Mouse (Mus musculus) midbrain, embryonic 12.5 days (tissue): ENCODE data around the gene Znrf4. TPM values are rescaled to one million over a fixed set of nuclear protein-coding genes. Genes with fewer than 3 reads are reported as not detected.
A peak's percentile ranks its signal among the peaks of the same experiment; 100 is the strongest.
"Not testable (repeated sequence)": the region's sequence is repeated elsewhere in the genome, so short reads cannot be mapped to it uniquely, and the experiment has no call there.

Source experiments
- ATAC-seq: fragments of 200-750 bp; cut with Nextera tagmentation; 2 replicates; pipeline ENCODE4 v1.8.0; 2017; ENCODE audit warnings: low read depth, moderate TSS enrichment, moderate library complexity; ENCODE audit not compliant: low FRiP score
- H3K27ac ChIP-seq: fragments of 300-500 bp; sonication (generic); replicated peaks from 2 replicates; pipeline ENCODE4 v1.5.1; 2016; ENCODE audit warnings: mild to moderate bottlenecking
- H3K27me3 ChIP-seq: fragments of 300-500 bp; sonication (generic); 2 replicates; pipeline ENCODE4 v1.6.1; 2016; ENCODE audit warnings: mild to moderate bottlenecking
- H3K36me3 ChIP-seq: fragments of 300-500 bp; sonication (generic); 2 replicates; pipeline ENCODE4 v1.6.1; 2016
- H3K4me1 ChIP-seq: fragments of 300-500 bp; sonication (generic); 2 replicates; pipeline ENCODE4 v1.6.1; 2016
- H3K4me2 ChIP-seq: fragments of 300-500 bp; sonication (generic); replicated peaks from 2 replicates; pipeline ENCODE4 v1.6.1; 2016; ENCODE audit warnings: mild to moderate bottlenecking, moderate library complexity
- H3K4me3 ChIP-seq: fragments of 300-500 bp; sonication (generic); 2 replicates; pipeline ENCODE4 v1.5.1; 2016; ENCODE audit warnings: mild to moderate bottlenecking
- H3K9ac ChIP-seq: fragments of 300-500 bp; sonication (generic); replicated peaks from 2 replicates; pipeline ENCODE4 v1.6.1; 2016; ENCODE audit warnings: mild to moderate bottlenecking, moderate library complexity
- H3K9me3 ChIP-seq: fragments of 300-500 bp; sonication (generic); 2 replicates; pipeline ENCODE4 v1.6.1; 2016; ENCODE audit warnings: mild to moderate bottlenecking
- WGBS: fragments of 180-500 bp; shearing (Covaris S2); methylation state at CpG from one replicate; pipeline ENCODE4 v1.1.7; 2016; 5-methylcytosine and 5-hydroxymethylcytosine counted together
- polyA plus RNA-seq: library from polyadenylated mRNA; unstranded; fragments of >200 nt; fragmentation: Nextera tagmentation; extraction: Ambion mirVana; gene quantifications from 2 replicates; pipeline ENCODE4 v1.2.1, GENCODE M21; 2016

Znrf4 gene
- polyA plus RNA-seq, 1 experiment from 2014 or later: not detected

GRCm38 (mm10) chr17:56505401-56505800 lies 6.8 kb downstream of the Znrf4 start:
- Histone ChIP-seq H3K27me3 (peaks cover 23% of the 10 kb centered on the region), H3K4me2 (no peak overlapping the region), H3K9me3 (peaks cover 4% of the 10 kb centered on the region; the same call in 1 of the 2 replicates), H3K27ac (no peak overlapping the region), H3K4me1 (peaks cover 42% of the 10 kb centered on the region), H3K9ac (no peak overlapping the region), H3K36me3 (no peaks in the 10 kb centered on the region), H3K4me3 (no peak overlapping the region)
- 85% methylated on average over 10 of the region's 10 CpGs for WGBS
- ATAC-seq: no peak

DNA sequence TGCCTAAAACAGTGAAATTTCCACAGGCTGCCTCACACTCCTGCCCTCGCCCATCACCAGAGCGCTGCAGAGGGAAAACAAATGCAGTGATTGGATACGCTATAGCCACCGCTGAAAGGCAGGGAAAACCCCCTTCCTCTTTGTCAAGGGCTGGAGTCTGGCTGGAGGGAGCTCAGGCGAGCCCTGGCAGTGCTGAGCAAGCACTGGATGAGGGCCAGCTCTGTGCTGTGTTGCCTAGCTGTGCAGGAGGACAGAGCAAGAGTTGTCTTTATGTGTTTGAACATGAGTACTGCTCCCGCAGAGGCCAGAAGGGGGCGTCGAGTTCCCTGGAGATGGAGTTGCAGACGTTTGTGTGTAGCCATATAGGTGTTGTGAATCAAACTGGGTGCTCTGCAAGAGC lies 9.7 kb downstream of the Znrf4 start:
- H3K4me2 ChIP-seq: no peak overlapping the region
- no peaks in the 10 kb centered on the region for H3K36me3 ChIP-seq
- no peak overlapping the region for H3K9ac ChIP-seq
- H3K27me3 ChIP-seq: 0 out of 2 replicates have a peak, but pooled peaks cover 2% of the 10 kb centered on the region
- H3K4me1 ChIP-seq: peaks cover 25% of the 10 kb centered on the region
- H3K9me3 ChIP-seq: peaks cover 4% of the 10 kb centered on the region; the same call in 1 of the 2 replicates
- ATAC-seq: peak; percentile 47; the same call in 1 of the 2 replicates
- H3K4me3 ChIP-seq: no peak overlapping the region
- 32% methylated on average over 9 of the region's 9 CpGs for WGBS
- no peak overlapping the region; the same call in 1 of the 2 replicates for H3K27ac ChIP-seq

GRCm38 (mm10) chr17:56501635-56502400 lies 10.4 kb downstream of the Znrf4 start:
- H3K36me3 ChIP-seq, H3K9ac ChIP-seq, H3K4me3 ChIP-seq, H3K4me2 ChIP-seq, H3K27ac ChIP-seq, ATAC-seq, H3K27me3 ChIP-seq: not testable (repeated sequence)
- Histone ChIP-seq H3K4me1 (peaks cover 19% of the 10 kb centered on the region), H3K9me3 (peaks cover 10% of the 10 kb centered on the region; the same call in 1 of the 2 replicates)
- WGBS: 36% methylated on average over 2 of the region's 2 CpGs

GRCm38 (mm10) chr17:56499229-56499628 lies 13.0 kb downstream of the Znrf4 start:
- peaks cover 20% of the 10 kb centered on the region for H3K9me3 ChIP-seq
- no peak overlapping the region for H3K4me3 ChIP-seq
- WGBS: 72% methylated on average over 5 of the region's 5 CpGs
- no peak overlapping the region for H3K4me2 ChIP-seq
- no peak overlapping the region for H3K9ac ChIP-seq
- peaks cover 16% of the 10 kb centered on the region for H3K4me1 ChIP-seq
- no peak for ATAC-seq
- H3K27ac ChIP-seq: no peak overlapping the region
- peaks cover 6% of the 10 kb centered on the region; the same call in 1 of the 2 replicates for H3K27me3 ChIP-seq
- no peaks in the 10 kb centered on the region for H3K36me3 ChIP-seq

- Histone ChIP-seq H3K36me3 (no peaks in the 10 kb centered on the region), H3K27ac (no peak overlapping the region), H3K4me1 (peaks cover 12% of the 10 kb centered on the region), H3K4me3 (no peak overlapping the region), H3K4me2 (no peak overlapping the region), H3K9me3 (peaks cover 46% of the 10 kb centered on the region), H3K9ac (no peak overlapping the region), H3K27me3 (peaks cover 4% of the 10 kb centered on the region; the same call in 1 of the 2 replicates)
- no peak for ATAC-seq
- WGBS: 69% methylated on average over 2 of the region's 2 CpGs
These were observed 17.8 kb downstream of the Znrf4 start for GRCm38 (mm10) chr17:56494480-56494879.

- no peak overlapping the region for H3K9ac ChIP-seq
- no peak overlapping the region for H3K27ac ChIP-seq
- 80% methylated on average over 2 of the region's 2 CpGs for WGBS
- peaks cover 46% of the 10 kb centered on the region for H3K9me3 ChIP-seq
- H3K27me3 ChIP-seq: peaks cover 4% of the 10 kb centered on the region; the same call in 1 of the 2 replicates
- H3K4me1 ChIP-seq: peaks cover 8% of the 10 kb centered on the region; the same call in 1 of the 2 replicates
- no peak overlapping the region for H3K4me3 ChIP-seq
- no peak for ATAC-seq
- no peak overlapping the region for H3K4me2 ChIP-seq
- no peaks in the 10 kb centered on the region for H3K36me3 ChIP-seq
These were observed 18.4 kb downstream of the Znrf4 start for GRCm38 (mm10) chr17:56493841-56494240.

GRCm38 (mm10) chr17:56490438-56491152 lies 21.6 kb downstream of the Znrf4 start:
- Histone ChIP-seq H3K36me3 (no peaks in the 10 kb centered on the region), H3K27ac (no peak overlapping the region), H3K9ac (no peak overlapping the region), H3K9me3 (peaks cover 34% of the 10 kb centered on the region), H3K4me3 (no peak overlapping the region), H3K27me3 (no peaks in the 10 kb centered on the region), H3K4me2 (no peak overlapping the region), H3K4me1 (peaks cover 27% of the 10 kb centered on the region)
- 82% methylated on average over 7 of the region's 7 CpGs for WGBS
- ATAC-seq: no peak

DNA sequence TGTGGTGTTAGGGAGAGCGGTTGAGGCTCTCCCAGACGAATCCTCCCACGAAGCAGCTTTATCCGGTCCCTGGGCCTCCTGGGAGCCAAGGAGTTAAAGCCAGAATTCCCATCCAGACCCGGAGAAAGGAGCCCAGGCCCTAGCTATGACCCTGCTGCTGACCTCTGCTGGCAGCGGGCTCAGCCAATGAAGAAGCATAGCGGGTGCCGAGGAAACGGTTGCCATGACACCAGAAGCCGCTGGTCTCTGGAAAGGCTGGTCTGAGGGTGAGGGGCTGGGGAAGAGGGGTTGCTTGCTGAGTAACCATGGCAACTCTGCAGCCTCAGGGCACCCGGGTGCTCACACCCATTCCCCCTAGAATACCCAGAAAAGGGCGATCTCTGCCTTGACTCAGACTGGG lies 24.2 kb downstream of the Znrf4 start:
- H3K4me1 ChIP-seq: peaks cover 32% of the 10 kb centered on the region
- H3K36me3 ChIP-seq: no peaks in the 10 kb centered on the region
- WGBS: 3% methylated on average over 12 of the region's 12 CpGs
- no peak overlapping the region for H3K9ac ChIP-seq
- H3K27ac ChIP-seq: peak overlapping the region; percentile 90
- peak; percentile 90 for ATAC-seq
- H3K27me3 ChIP-seq: no peaks in the 10 kb centered on the region
- peak overlapping the region; percentile 32 for H3K4me2 ChIP-seq
- peaks cover 14% of the 10 kb centered on the region for H3K9me3 ChIP-seq
- no peak overlapping the region for H3K4me3 ChIP-seq

DNA sequence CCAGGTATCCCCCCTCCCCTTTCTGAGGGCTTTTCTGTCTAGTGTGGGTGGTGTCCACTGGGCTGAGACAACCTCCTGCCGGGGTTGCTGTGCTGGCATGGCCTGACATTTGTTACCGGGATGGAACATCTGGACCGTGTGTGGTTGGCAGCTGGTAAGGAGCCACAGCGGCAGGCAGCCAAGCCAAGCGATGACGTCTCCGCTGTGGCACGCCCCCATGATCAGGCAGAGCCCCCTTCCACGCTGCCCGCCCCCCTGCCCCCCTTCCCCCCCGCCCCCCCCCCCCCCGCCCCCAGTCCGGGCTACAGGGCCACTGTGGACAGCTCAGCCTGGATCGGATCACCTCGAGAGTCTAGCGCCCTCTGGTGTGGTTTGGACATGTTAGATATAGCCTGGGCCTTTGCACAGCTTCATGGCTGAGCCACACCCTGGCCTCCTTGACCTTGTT lies 24.8 kb downstream of the Znrf4 start:
- peak; percentile 87 for ATAC-seq
- peaks cover 32% of the 10 kb centered on the region for H3K4me1 ChIP-seq
- WGBS: 0% methylated on average over 8 of the region's 16 CpGs
- H3K27me3 ChIP-seq: no peaks in the 10 kb centered on the region; the same call in 1 of the 2 replicates
- H3K9me3 ChIP-seq: peaks cover 8% of the 10 kb centered on the region
- H3K36me3 ChIP-seq: no peaks in the 10 kb centered on the region
- H3K4me3 ChIP-seq: no peak overlapping the region
- H3K9ac ChIP-seq: no peak overlapping the region
- H3K27ac ChIP-seq: peak overlapping the region; percentile 90
- peak overlapping the region; percentile 32 for H3K4me2 ChIP-seq

DNA sequence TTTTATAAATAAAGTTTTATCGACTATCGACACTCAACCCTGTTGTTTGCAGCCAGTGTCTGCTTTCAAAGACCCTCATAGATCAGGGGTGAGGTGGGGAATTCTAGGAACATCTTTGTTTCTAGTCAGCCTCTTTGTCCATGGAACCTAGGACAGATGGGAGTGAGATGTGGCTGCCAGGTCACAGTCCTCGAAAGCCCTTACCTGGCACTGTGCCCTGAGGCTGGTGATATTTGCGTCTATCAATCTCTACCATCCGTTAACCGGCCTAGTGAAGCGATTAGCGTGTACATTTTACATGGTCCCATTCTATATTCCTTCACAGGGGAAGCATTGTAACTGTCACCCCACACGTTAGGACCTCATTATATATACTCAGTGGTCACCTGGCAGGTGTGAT lies 26.3 kb downstream of the Znrf4 start:
- ATAC-seq: no peak
- no peak overlapping the region for H3K9ac ChIP-seq
- no peak overlapping the region for H3K4me3 ChIP-seq
- H3K4me1 ChIP-seq: peaks cover 32% of the 10 kb centered on the region
- WGBS: 96% methylated on average over 9 of the region's 9 CpGs
- no peaks in the 10 kb centered on the region for H3K36me3 ChIP-seq
- no peak overlapping the region for H3K4me2 ChIP-seq
- 0 out of 2 replicates have a peak overlapping the region, but pooled peaks have one; percentile 15 for H3K27ac ChIP-seq
- H3K9me3 ChIP-seq: no peaks in the 10 kb centered on the region
- H3K27me3 ChIP-seq: peaks cover 6% of the 10 kb centered on the region; the same call in 1 of the 2 replicates

DNA sequence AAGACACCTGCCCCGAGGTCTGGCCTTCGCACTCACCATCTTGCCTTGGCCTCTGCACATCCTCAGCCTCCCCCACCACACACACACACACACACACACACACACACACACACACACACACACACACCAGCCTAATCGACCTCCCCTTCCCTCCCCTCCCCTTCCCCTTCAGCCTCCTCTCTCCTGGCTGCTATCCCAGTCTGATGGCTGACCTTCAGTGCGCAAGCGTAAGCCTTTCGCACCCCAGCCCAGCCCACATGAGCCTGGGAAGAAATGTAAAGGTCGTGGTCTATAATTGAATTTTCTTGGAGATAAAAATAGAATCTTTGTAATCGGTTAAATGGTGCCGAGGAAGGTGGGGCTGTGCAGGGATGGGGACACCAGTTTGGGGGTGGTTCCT lies 27.1 kb downstream of the Znrf4 start:
- Histone ChIP-seq H3K9me3 (no peaks in the 10 kb centered on the region), H3K9ac (no peak overlapping the region), H3K4me3 (no peak overlapping the region), H3K27ac (no peak overlapping the region), H3K27me3 (peaks cover 6% of the 10 kb centered on the region; the same call in 1 of the 2 replicates), H3K4me2 (no peak overlapping the region), H3K36me3 (no peaks in the 10 kb centered on the region), H3K4me1 (peaks cover 30% of the 10 kb centered on the region)
- 74% methylated on average over 9 of the region's 9 CpGs for WGBS
- no peak for ATAC-seq

GRCm38 (mm10) chr17:56482671-56483070 lies 29.6 kb downstream of the Znrf4 start:
- WGBS: 73% methylated on average over 1 of the region's 1 CpGs
- no peak overlapping the region for H3K9ac ChIP-seq
- no peak overlapping the region for H3K4me3 ChIP-seq
- no peak overlapping the region for H3K4me2 ChIP-seq
- peaks cover 15% of the 10 kb centered on the region for H3K27me3 ChIP-seq
- ATAC-seq: no peak
- H3K36me3 ChIP-seq: no peaks in the 10 kb centered on the region
- no peak overlapping the region for H3K27ac ChIP-seq
- H3K9me3 ChIP-seq: no peaks in the 10 kb centered on the region
- H3K4me1 ChIP-seq: peaks cover 23% of the 10 kb centered on the region
